In genomic region chr3:96104261-96105065, GRCm38 (mm10) we compare ENCODE assay signal across 7 mouse cellular contexts. TPM values are rescaled to one million over a fixed set of nuclear protein-coding genes. Genes with fewer than 3 reads are reported as not detected.
DNase-seq lines count a peak whose midpoint lies in the region; ATAC-seq lines count a peak whose summit lies in the region.

Gene Otud7b (plus strand): TSS chr3:96104527.

- under 1% methylated on average over 81 of the region's 84 CpGs for WGBS in embryonic facial prominence, embryonic 10.5 days
- under 1% methylated on average over 79 of the region's 84 CpGs for WGBS in limb, embryonic 12.5 days
- WGBS in midbrain, embryonic 14.5 days = under 1% methylated on average over 83 of the region's 84 CpGs

- peak; percentile 89 for DNase-seq in adrenal gland, postnatal 14 days
- peak; percentile 91 for DNase-seq in embryonic facial prominence, embryonic 10.5 days (ENCODE audit: low spot score)
- peak; percentile 99 for DNase-seq in heart, adult 11 months
- peak; percentile 82 for DNase-seq in kidney, adult 11 months
- peak; percentile 88 for DNase-seq in midbrain, embryonic 14.5 days
- DNase-seq in spleen, adult 18-20 months = peak; percentile 62 to 72

- H3K36me3 ChIP-seq in embryonic facial prominence, embryonic 10.5 days (replicated peaks) = peaks cover 6% of the 10 kb centered on the region; the same call in 1 of the 2 replicates
- peaks cover 5% of the 10 kb centered on the region; the same call in 1 of the 2 replicates for H3K36me3 ChIP-seq in limb, embryonic 12.5 days
- H3K36me3 ChIP-seq in midbrain, embryonic 14.5 days (ENCODE audit: control insufficient read depth, insufficient read depth, low read length) = no peaks in the 10 kb centered on the region

- peak; percentile 88 for ATAC-seq in limb, embryonic 12.5 days (ENCODE audit: insufficient number of reproducible peaks, insufficient read depth, low FRiP score, low TSS enrichment, low read depth)
- peak; percentile 91 for ATAC-seq in midbrain, embryonic 14.5 days (ENCODE audit: low FRiP score, low TSS enrichment)

- H3K27ac ChIP-seq in embryonic facial prominence, embryonic 10.5 days (replicated peaks) = peak within 1 kb of the TSS; percentile 96
- H3K27ac ChIP-seq in limb, embryonic 12.5 days = peak within 1 kb of the TSS; percentile 93
- peak within 1 kb of the TSS; percentile 72 for H3K27ac ChIP-seq in midbrain, embryonic 14.5 days (replicated peaks; ENCODE audit: low read depth, low read length)

- no peaks in the 10 kb centered on the region for H3K9me3 ChIP-seq in embryonic facial prominence, embryonic 10.5 days
- H3K9me3 ChIP-seq in limb, embryonic 12.5 days = no peaks in the 10 kb centered on the region
- no peaks in the 10 kb centered on the region for H3K9me3 ChIP-seq in midbrain, embryonic 14.5 days (ENCODE audit: control insufficient read depth, low read length)

- H3K4me3 ChIP-seq in embryonic facial prominence, embryonic 10.5 days = peak within 1 kb of the TSS; percentile 96
- H3K4me3 ChIP-seq in limb, embryonic 12.5 days (replicated peaks) = peak within 1 kb of the TSS; percentile 88
- peak within 1 kb of the TSS; percentile 85 for H3K4me3 ChIP-seq in midbrain, embryonic 14.5 days (replicated peaks; ENCODE audit: low read depth, low read length)

- peaks cover 37% of the 10 kb centered on the region for H3K4me1 ChIP-seq in embryonic facial prominence, embryonic 10.5 days
- H3K4me1 ChIP-seq in limb, embryonic 12.5 days (replicated peaks) = peaks cover 21% of the 10 kb centered on the region
- H3K4me1 ChIP-seq in midbrain, embryonic 14.5 days (ENCODE audit: control insufficient read depth, insufficient read depth, low read length) = peaks cover 7% of the 10 kb centered on the region

- H3K9ac ChIP-seq in limb, embryonic 12.5 days (replicated peaks) = peak within 1 kb of the TSS; percentile 88
- H3K9ac ChIP-seq in midbrain, embryonic 14.5 days (replicated peaks; ENCODE audit: low read length) = peak within 1 kb of the TSS; percentile 86

- peak within 1 kb of the TSS; percentile 80 for H3K4me2 ChIP-seq in limb, embryonic 12.5 days
- H3K4me2 ChIP-seq in midbrain, embryonic 14.5 days (ENCODE audit: low read length) = peak within 1 kb of the TSS; percentile 85

- H3K27me3 ChIP-seq in embryonic facial prominence, embryonic 10.5 days (replicated peaks; ENCODE audit: low read depth, poor library complexity, severe bottlenecking) = no peaks in the 10 kb centered on the region
- no peaks in the 10 kb centered on the region for H3K27me3 ChIP-seq in limb, embryonic 12.5 days
- no peaks in the 10 kb centered on the region for H3K27me3 ChIP-seq in midbrain, embryonic 14.5 days (ENCODE audit: control insufficient read depth, insufficient read depth, low read length)

RNA-seq across cellular contexts. Expression of gene Otud7b, which starts in this region (rescaled TPM):
- 31.8 and 40.8 TPM in 2 replicates for total RNA-seq in adrenal gland, postnatal 14 days (2021)
- polyA plus RNA-seq in embryonic facial prominence, embryonic 10.5 days (2016; fragmentation: Nextera tagmentation; extraction: Ambion mirVana) = 20.8 and 21.7 TPM in 2 replicates
- 18.7 and 23.3 TPM in 2 replicates for polyA plus RNA-seq in limb, embryonic 12.5 days (2016; fragmentation: Nextera tagmentation; extraction: Ambion mirVana)
- 5.3 and 6.1 TPM in 2 replicates for polyA plus RNA-seq in midbrain, embryonic 14.5 days (2014; fragmentation: Nextera tagmentation; extraction: Ambion mirVana)

Comparison
In these comparisons a context has a peak if more than half of its experiments do, and no peak if none do; other contexts are left out.
1. Peak in every context shown above with its lines: DNase-seq, ATAC-seq, H3K4me3 ChIP-seq and H3K27ac ChIP-seq.